Mouse (Mus musculus) embryonic facial prominence, embryonic 15.5 days (tissue): Measurements from ENCODE around the gene Pde6h. TPM values are rescaled to one million over a fixed set of nuclear protein-coding genes. Genes with fewer than 3 reads are reported as not detected.

Source experiments
- ATAC-seq: fragments of 200-750 bp; cut with Nextera tagmentation; 2 replicates; pipeline ENCODE4 v1.8.0; 2017; ENCODE audit warnings: low read depth, moderate TSS enrichment; ENCODE audit not compliant: insufficient number of reproducible peaks, low FRiP score, low TSS enrichment
- H3K27ac ChIP-seq: fragments of 300-500 bp; sonication (generic); replicated peaks from 2 replicates; pipeline ENCODE4 v1.5.1; 2015; ENCODE audit warnings: mild to moderate bottlenecking, inconsistent platforms
- H3K27me3 ChIP-seq: fragments of 300-500 bp; sonication (generic); 2 replicates; pipeline ENCODE4 v1.6.1; 2015; ENCODE audit warnings: inconsistent platforms
- H3K36me3 ChIP-seq: fragments of 300-500 bp; sonication (generic); 2 replicates; pipeline ENCODE4 v1.6.1; 2015; ENCODE audit warnings: mild to moderate bottlenecking, inconsistent platforms
- H3K4me1 ChIP-seq: fragments of 300-500 bp; sonication (generic); 2 replicates; pipeline ENCODE4 v1.6.1; 2015; ENCODE audit warnings: inconsistent platforms
- H3K4me2 ChIP-seq: fragments of 300-500 bp; sonication (generic); replicated peaks from 2 replicates; pipeline ENCODE4 v1.6.1; 2015; ENCODE audit warnings: mild to moderate bottlenecking, inconsistent platforms
- H3K4me3 ChIP-seq: fragments of 300-500 bp; sonication (generic); replicated peaks from 2 replicates; pipeline ENCODE4 v1.5.1; 2015; ENCODE audit warnings: mild to moderate bottlenecking, inconsistent platforms
- H3K9ac ChIP-seq: fragments of 300-500 bp; sonication (generic); 2 replicates; pipeline ENCODE4 v1.6.1; 2015; ENCODE audit warnings: inconsistent platforms
- H3K9me3 ChIP-seq: fragments of 300-500 bp; sonication (generic); replicated peaks from 2 replicates; pipeline ENCODE4 v1.6.1; 2016; ENCODE audit warnings: inconsistent platforms
- WGBS: fragments of 180-500 bp; shearing (Covaris S2); methylation state at CpG from one replicate; pipeline ENCODE4 v1.1.7; 2015; 5-methylcytosine and 5-hydroxymethylcytosine counted together
- polyA plus RNA-seq: library from polyadenylated mRNA; unstranded; fragments of >200 nt; fragmentation: Nextera tagmentation; extraction: Ambion mirVana; gene quantifications from 2 replicates; pipeline ENCODE4 v1.2.1, GENCODE M21; 2015

Pde6h gene
- polyA plus RNA-seq, 1 experiment from 2014 or later = not detected

DNA sequence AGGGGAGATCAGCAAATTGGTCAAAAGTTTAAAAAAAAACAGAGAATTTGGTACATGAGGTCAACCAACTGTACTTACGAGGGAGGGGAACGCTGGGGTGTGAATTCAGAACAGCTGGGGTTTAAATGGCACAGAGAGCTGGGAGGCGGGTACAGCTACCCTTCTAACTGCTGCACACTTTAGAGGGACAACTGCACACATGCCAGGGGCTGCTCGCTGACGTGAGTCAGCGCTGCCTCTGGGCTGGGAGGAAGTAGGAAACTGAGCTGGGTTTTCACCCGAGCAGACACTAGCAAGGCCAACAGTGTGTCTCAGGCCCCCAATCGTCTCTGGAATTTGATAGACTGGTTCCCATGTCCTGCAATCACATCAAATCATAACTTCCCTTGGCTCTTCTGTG lies 1.4 kb downstream of the Pde6h start:
- H3K27me3 ChIP-seq = no peaks in the 10 kb centered on the region
- H3K9me3 ChIP-seq = no peaks in the 10 kb centered on the region
- ATAC-seq = no peak
- H3K27ac ChIP-seq = no peak overlapping the region
- 45% methylated on average over 8 of the region's 8 CpGs for WGBS
- no peak overlapping the region for H3K4me2 ChIP-seq
- no peak overlapping the region for H3K9ac ChIP-seq
- peaks cover 11% of the 10 kb centered on the region; the same call in 1 of the 2 replicates for H3K4me1 ChIP-seq
- H3K36me3 ChIP-seq = no peaks in the 10 kb centered on the region; the same call in 1 of the 2 replicates
- no peak overlapping the region for H3K4me3 ChIP-seq

DNA sequence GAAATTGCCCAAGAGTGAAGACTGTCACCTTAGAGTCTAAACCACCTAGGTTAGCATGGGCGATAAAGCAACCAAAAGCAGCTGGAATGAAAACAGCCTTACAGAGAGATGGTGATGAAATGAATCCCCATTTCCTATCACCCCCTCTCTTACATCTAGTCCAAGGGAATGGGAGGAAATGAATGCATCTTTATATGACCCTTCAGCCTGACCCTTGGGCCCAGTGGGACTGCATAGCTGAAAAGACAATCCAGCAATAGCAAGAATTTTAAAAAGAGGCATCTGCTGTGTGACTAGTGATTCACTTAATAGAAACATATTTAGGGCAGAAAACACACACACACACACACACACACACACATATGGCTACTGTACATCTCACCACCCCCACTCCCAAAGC lies 4.0 kb downstream of the Pde6h start:
- peaks cover 18% of the 10 kb centered on the region; the same call in 1 of the 2 replicates for H3K4me1 ChIP-seq
- no peak overlapping the region for H3K27ac ChIP-seq
- H3K27me3 ChIP-seq = no peaks in the 10 kb centered on the region
- no peak for ATAC-seq
- 94% methylated on average over 1 of the region's 1 CpGs for WGBS
- no peaks in the 10 kb centered on the region; the same call in 1 of the 2 replicates for H3K36me3 ChIP-seq
- H3K4me2 ChIP-seq = no peak overlapping the region
- H3K4me3 ChIP-seq = no peak overlapping the region
- no peak overlapping the region for H3K9ac ChIP-seq
- H3K9me3 ChIP-seq = no peaks in the 10 kb centered on the region

DNA sequence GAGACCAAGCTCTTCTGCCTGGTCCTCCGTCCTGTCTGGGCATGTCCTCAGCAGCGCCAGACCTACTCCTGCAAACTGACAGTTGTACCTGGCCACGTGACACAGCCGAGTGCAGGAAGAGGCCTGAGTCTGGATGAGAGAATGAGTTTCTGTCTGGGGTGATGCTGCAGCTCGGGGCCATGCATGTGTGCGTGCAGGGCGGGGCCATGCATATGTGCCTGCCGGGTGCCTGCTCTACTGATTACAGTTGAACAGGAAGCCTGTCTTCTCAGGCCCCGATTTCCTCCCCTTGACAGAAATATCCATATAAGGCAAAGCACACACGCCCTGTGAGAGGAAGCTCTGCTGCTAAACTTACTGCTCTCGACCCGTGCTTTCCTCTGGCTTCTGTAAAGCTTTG lies 7.0 kb downstream of the Pde6h start:
- peak overlapping the region; percentile 31 for H3K4me2 ChIP-seq
- H3K4me1 ChIP-seq = peaks cover 18% of the 10 kb centered on the region; the same call in 1 of the 2 replicates
- H3K27ac ChIP-seq = peak overlapping the region; percentile 48
- H3K36me3 ChIP-seq = no peaks in the 10 kb centered on the region; the same call in 1 of the 2 replicates
- H3K4me3 ChIP-seq = 0 out of 2 replicates have a peak overlapping the region, but pooled peaks have one; percentile 10
- peak; percentile 74 for ATAC-seq
- 11% methylated on average over 12 of the region's 12 CpGs for WGBS
- H3K27me3 ChIP-seq = no peaks in the 10 kb centered on the region
- H3K9ac ChIP-seq = no peak overlapping the region
- H3K9me3 ChIP-seq = no peaks in the 10 kb centered on the region

DNA sequence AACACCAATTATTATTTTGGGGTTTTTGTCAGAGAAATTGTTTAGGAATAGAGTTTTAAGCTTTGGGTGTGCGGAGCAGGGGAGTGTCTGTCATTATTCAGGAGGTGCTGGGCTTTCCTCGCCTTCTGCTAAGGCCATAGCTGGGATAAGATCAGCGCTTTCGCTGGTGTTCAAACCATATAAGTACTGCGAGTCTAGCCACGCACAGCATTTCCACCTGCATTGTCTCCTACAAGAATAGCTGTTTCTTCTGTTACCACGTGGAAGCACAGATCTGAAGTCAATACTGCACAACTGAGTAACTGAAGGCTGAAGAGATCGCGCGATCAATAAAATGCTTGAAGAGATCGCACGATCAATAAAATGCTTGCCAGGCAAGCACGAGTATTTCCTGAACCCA lies 7.6 kb downstream of the Pde6h start:
- Histone ChIP-seq H3K9me3 (no peaks in the 10 kb centered on the region), H3K4me2 (no peak overlapping the region), H3K4me3 (no peak overlapping the region), H3K36me3 (no peaks in the 10 kb centered on the region; the same call in 1 of the 2 replicates), H3K4me1 (peaks cover 18% of the 10 kb centered on the region; the same call in 1 of the 2 replicates), H3K9ac (no peak overlapping the region), H3K27ac (peak overlapping the region; percentile 48), H3K27me3 (no peaks in the 10 kb centered on the region)
- 82% methylated on average over 13 of the region's 13 CpGs for WGBS
- no peak for ATAC-seq

DNA sequence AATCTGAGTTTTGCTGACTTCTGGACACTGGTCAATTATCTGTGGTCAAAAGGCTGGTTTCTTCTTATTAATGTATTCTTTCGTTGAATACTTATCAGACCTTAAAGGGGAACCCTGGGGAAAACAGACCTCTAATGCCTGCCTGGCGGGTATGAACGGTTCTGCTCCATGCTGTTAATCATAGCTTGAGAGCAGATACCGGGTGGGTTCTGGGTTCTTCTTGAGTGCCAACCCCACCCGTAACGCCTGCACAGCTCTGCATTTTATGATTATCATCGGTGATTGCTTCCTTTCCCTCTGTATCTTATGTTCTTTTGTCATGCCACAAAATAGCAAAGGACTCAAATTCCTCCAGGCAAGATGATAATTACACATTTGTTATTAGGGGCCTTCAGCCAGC lies 10.4 kb downstream of the Pde6h start:
- ATAC-seq = no peak
- Histone ChIP-seq H3K4me1 (peaks cover 21% of the 10 kb centered on the region), H3K4me3 (no peak overlapping the region), H3K27ac (no peak overlapping the region), H3K9me3 (no peaks in the 10 kb centered on the region), H3K27me3 (no peaks in the 10 kb centered on the region), H3K4me2 (no peak overlapping the region), H3K36me3 (no peaks in the 10 kb centered on the region; the same call in 1 of the 2 replicates), H3K9ac (no peak overlapping the region)
- WGBS = 65% methylated on average over 7 of the region's 7 CpGs

DNA sequence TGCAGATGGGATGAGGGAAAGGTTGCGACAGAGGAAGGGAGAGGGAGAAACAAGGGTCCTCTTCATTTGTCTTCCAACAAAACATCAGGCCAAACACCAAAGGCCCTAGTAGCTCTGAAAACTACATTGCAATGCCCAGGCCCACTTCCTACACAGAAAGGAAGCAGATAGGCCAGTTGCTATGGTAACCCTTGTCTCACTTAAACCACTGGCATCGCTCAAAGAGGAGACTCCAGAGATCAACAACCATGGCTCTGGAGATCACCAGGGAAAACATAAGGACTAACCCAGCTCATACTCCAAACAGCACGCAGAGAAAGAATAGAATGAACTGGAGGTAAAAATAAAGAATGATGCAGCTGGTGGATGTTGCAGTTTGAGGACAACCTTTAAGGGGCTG lies 11.6 kb downstream of the Pde6h start:
- Histone ChIP-seq H3K27ac (no peak overlapping the region), H3K9me3 (no peaks in the 10 kb centered on the region), H3K36me3 (no peaks in the 10 kb centered on the region; the same call in 1 of the 2 replicates), H3K4me2 (no peak overlapping the region), H3K4me1 (peaks cover 29% of the 10 kb centered on the region), H3K27me3 (no peaks in the 10 kb centered on the region), H3K4me3 (no peak overlapping the region), H3K9ac (no peak overlapping the region)
- no peak for ATAC-seq
- 81% methylated on average over 3 of the region's 3 CpGs for WGBS

DNA sequence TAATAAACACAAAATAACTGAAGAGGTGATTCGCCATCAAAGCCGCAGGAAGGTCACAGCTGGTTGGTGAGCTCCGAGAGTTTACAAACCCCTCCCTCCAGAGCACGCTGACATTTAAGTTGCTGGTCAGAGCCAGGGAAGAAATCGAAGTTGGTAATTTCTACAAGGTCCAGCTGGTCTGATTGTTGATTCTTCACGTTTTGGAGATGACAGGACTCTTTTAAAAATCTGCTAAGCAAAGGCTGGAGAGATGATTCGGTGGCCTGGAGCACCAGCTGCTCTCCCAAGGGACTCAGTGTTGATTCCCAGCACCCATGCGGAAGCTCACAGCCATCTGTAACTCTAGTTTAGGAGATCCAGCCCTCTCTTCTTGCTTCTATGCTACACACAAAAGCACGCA lies 12.7 kb downstream of the Pde6h start:
- no peak for ATAC-seq
- no peak overlapping the region for H3K4me2 ChIP-seq
- no peak overlapping the region for H3K27ac ChIP-seq
- H3K9ac ChIP-seq = no peak overlapping the region
- H3K27me3 ChIP-seq = no peaks in the 10 kb centered on the region
- peaks cover 29% of the 10 kb centered on the region for H3K4me1 ChIP-seq
- H3K4me3 ChIP-seq = no peak overlapping the region
- H3K36me3 ChIP-seq = no peaks in the 10 kb centered on the region; the same call in 1 of the 2 replicates
- 83% methylated on average over 9 of the region's 9 CpGs for WGBS
- H3K9me3 ChIP-seq = no peaks in the 10 kb centered on the region

DNA sequence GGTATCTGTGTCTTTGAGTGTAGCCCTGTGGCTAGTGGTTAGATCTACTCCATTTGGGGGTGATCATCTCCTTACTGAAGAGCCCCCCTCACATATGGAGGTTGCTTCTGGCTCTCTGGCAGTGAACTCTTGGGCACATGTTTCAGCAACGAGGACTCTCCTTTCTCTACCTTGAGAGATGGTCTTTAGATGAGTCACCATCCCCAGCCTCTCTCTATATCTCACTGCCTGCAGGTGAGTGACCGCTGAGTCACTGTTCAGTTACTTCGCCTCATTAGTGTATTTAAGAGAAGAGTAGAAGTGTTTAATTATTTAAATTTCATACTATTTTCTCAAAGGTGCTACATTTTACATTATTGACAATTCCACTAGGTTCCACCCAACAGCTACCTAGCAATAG lies 13.5 kb downstream of the Pde6h start:
- no peak for ATAC-seq
- Histone ChIP-seq H3K27me3 (no peaks in the 10 kb centered on the region), H3K4me3 (no peak overlapping the region), H3K4me1 (peaks cover 31% of the 10 kb centered on the region), H3K9ac (no peak overlapping the region), H3K36me3 (no peaks in the 10 kb centered on the region; the same call in 1 of the 2 replicates), H3K9me3 (no peaks in the 10 kb centered on the region), H3K4me2 (no peak overlapping the region), H3K27ac (no peak overlapping the region)
- WGBS = 82% methylated on average over 3 of the region's 3 CpGs

DNA sequence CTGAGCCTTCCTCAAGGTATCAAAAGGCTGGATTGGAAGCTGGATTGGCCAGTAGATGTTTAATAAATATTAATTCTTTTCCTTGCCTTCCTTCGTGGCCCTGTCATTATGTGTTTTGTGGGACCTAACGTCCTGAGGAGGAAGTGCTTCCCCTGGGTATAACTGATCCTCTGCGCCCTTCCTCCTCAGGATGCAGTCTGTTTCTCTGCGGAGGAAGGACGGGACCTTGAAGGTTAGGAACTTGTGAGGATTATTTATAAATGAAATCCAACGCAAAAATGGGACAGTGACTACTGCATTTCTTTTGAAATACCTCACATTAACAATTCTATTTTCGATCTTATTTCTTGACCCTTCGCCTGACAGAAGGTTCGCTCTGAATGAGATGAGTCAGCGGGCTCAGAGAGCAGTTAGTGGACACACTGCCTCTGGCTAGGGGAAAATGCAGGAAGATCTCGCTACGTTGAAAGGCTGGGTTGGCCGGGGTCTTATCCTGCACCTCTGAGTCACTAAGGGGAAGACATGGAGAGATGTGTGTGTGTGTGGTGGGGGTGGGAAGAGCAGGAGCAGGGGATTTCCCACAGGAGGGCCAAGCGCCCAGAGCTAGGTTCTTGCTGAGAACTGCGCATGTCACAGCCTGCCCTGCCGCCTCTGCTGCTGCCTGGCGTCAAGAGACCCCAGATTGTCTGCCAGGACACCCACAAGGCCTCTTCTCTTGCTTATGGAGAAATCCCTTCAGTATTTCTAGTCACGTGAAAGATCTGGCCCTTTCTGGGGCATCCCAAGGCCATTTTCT lies 14.9 kb downstream of the Pde6h start:
- H3K36me3 ChIP-seq = no peaks in the 10 kb centered on the region
- no peaks in the 10 kb centered on the region for H3K27me3 ChIP-seq
- H3K4me3 ChIP-seq = no peak overlapping the region
- WGBS = 63% methylated on average over 18 of the region's 18 CpGs
- no peak for ATAC-seq
- no peak overlapping the region for H3K9ac ChIP-seq
- peak overlapping the region; percentile 58; the same call in 1 of the 2 replicates for H3K27ac ChIP-seq
- no peaks in the 10 kb centered on the region for H3K9me3 ChIP-seq
- peaks cover 38% of the 10 kb centered on the region for H3K4me1 ChIP-seq
- H3K4me2 ChIP-seq = no peak overlapping the region

DNA sequence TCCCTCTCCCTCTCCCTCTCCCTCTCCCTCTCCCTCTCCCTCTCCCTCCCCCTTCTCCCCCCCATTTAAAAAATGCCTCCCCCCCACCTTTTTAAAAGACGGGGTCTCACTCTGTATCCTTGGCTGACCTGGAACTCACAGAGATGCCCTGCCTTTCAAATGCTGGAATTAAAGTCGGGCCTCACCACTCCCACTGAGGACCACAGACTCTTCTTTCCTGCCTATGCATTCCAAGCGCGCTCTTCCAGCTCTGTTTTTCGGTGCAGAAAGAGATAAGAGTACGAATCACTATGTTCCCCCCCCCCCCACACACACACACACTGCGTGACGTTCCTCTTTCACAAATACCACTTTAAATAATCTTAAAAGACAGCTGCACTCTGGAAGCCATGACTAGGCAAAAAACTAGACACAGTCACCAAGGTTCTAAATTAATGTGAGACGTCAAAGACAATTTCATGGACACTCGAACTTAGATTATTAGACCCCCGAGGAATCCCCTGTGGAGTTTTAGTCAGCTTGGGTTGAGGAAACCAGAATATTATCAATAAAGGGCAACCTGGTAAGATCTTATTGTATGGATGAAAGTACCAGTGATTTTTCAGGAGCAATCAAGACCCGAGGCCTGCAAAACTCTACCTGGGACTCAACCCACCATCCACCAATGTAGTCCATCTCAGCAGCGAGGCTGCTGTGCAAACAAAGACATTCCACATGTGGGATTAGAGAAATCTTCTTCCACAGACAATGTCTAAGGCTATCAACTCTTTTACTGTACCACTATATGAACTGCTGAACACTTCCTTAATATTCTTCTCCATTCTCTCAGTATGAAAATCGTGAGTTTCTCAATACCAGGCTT lies 15.9 kb downstream of the Pde6h start:
- no peak for ATAC-seq
- 56% methylated on average over 14 of the region's 14 CpGs for WGBS
- peak overlapping the region; percentile 40; the same call in 1 of the 2 replicates for H3K4me2 ChIP-seq

More for the DNA sequence above, 15.9 kb downstream of the Pde6h start:
- H3K27me3 ChIP-seq = no peaks in the 10 kb centered on the region
- no peak overlapping the region for H3K4me3 ChIP-seq
- peak overlapping the region; percentile 93 for H3K27ac ChIP-seq
- no peaks in the 10 kb centered on the region for H3K9me3 ChIP-seq
- no peaks in the 10 kb centered on the region for H3K36me3 ChIP-seq
- no peak overlapping the region for H3K9ac ChIP-seq
- peaks cover 38% of the 10 kb centered on the region for H3K4me1 ChIP-seq
